Mouse (Mus musculus): ENCODE measurements around the gene Krt20. TPM values are rescaled to one million over a fixed set of nuclear protein-coding genes. Genes with fewer than 3 reads are reported as not detected.

The Krt20 gene
- polyA plus RNA-seq, 1 experiment from 2014 or later: 0.34 TPM

Other genes starting within 250 kb of the Krt20 start
- 270 and 326 TPM in 2 replicates for gene Smarce1, start 207.1 kb downstream of the Krt20 start, polyA plus RNA-seq (2015; fragmentation: Nextera tagmentation; extraction: Ambion mirVana)
- 8.2 and 11.3 TPM in 2 replicates for gene Krt222, start 194.1 kb downstream of the Krt20 start, polyA plus RNA-seq (2015; fragmentation: Nextera tagmentation; extraction: Ambion mirVana)
- gene Krt24, start 152.9 kb downstream of the Krt20 start, polyA plus RNA-seq (2015; fragmentation: Nextera tagmentation; extraction: Ambion mirVana): not detected in 2 replicates
- 0.14 and 0.29 TPM in 2 replicates for gene Krt25, start 115.2 kb downstream of the Krt20 start, polyA plus RNA-seq (2015; fragmentation: Nextera tagmentation; extraction: Ambion mirVana)
- gene Krt26, start 100.2 kb downstream of the Krt20 start, polyA plus RNA-seq (2015; fragmentation: Nextera tagmentation; extraction: Ambion mirVana): 0.19 TPM in 2 replicates
- not detected in 2 replicates for gene Krt27, start 87.0 kb downstream of the Krt20 start, polyA plus RNA-seq (2015; fragmentation: Nextera tagmentation; extraction: Ambion mirVana)
- 0.29 and 0.46 TPM in 2 replicates for gene Krt28, start 63.2 kb downstream of the Krt20 start, polyA plus RNA-seq (2015; fragmentation: Nextera tagmentation; extraction: Ambion mirVana)
- gene Krt10, start 48.8 kb downstream of the Krt20 start, polyA plus RNA-seq (2015; fragmentation: Nextera tagmentation; extraction: Ambion mirVana): 28.9 and 29.8 TPM in 2 replicates
- 0.14 TPM in 1 of 2 replicates, not detected in the other for gene Krt12, start 15.9 kb downstream of the Krt20 start, polyA plus RNA-seq (2015; fragmentation: Nextera tagmentation; extraction: Ambion mirVana)
- 0.11 TPM in 1 of 2 replicates, not detected in the other for gene Krt23, start 55.0 kb upstream of the Krt20 start, polyA plus RNA-seq (2015; fragmentation: Nextera tagmentation; extraction: Ambion mirVana)
- gene Krt39, start 83.2 kb upstream of the Krt20 start, polyA plus RNA-seq (2015; fragmentation: Nextera tagmentation; extraction: Ambion mirVana): not detected in 2 replicates
- not detected in 2 replicates for gene Krt40, start 105.0 kb upstream of the Krt20 start, polyA plus RNA-seq (2015; fragmentation: Nextera tagmentation; extraction: Ambion mirVana)
- not detected in 2 replicates for gene Krtap3-3, start 112.7 kb upstream of the Krt20 start, polyA plus RNA-seq (2015; fragmentation: Nextera tagmentation; extraction: Ambion mirVana)
- gene Krtap3-2, start 118.7 kb upstream of the Krt20 start, polyA plus RNA-seq (2015; fragmentation: Nextera tagmentation; extraction: Ambion mirVana): not detected in 2 replicates
- gene Gm11939, start 121.3 kb upstream of the Krt20 start, polyA plus RNA-seq (2015; fragmentation: Nextera tagmentation; extraction: Ambion mirVana): not detected in 2 replicates
- gene Krtap3-1, start 128.5 kb upstream of the Krt20 start, polyA plus RNA-seq (2015; fragmentation: Nextera tagmentation; extraction: Ambion mirVana): not detected in 2 replicates
- gene Krtap1-5, start 142.9 kb upstream of the Krt20 start, polyA plus RNA-seq (2015; fragmentation: Nextera tagmentation; extraction: Ambion mirVana): not detected in 2 replicates
- not detected in 2 replicates for gene Krtap1-4, start 145.5 kb upstream of the Krt20 start, polyA plus RNA-seq (2015; fragmentation: Nextera tagmentation; extraction: Ambion mirVana)
- not detected in 2 replicates for gene Krtap1-3, start 153.2 kb upstream of the Krt20 start, polyA plus RNA-seq (2015; fragmentation: Nextera tagmentation; extraction: Ambion mirVana)
- not detected in 2 replicates for gene Krtap9-3, start 160.0 kb upstream of the Krt20 start, polyA plus RNA-seq (2015; fragmentation: Nextera tagmentation; extraction: Ambion mirVana)
- gene Gm11938, start 165.2 kb upstream of the Krt20 start, polyA plus RNA-seq (2015; fragmentation: Nextera tagmentation; extraction: Ambion mirVana): not detected in 2 replicates
- gene Gm11937, start 172.0 kb upstream of the Krt20 start, polyA plus RNA-seq (2015; fragmentation: Nextera tagmentation; extraction: Ambion mirVana): not detected in 2 replicates
- gene Krtap2-4, start 176.7 kb upstream of the Krt20 start, polyA plus RNA-seq (2015; fragmentation: Nextera tagmentation; extraction: Ambion mirVana): not detected in 2 replicates
- not detected in 2 replicates for gene Gm11562, start 182.3 kb upstream of the Krt20 start, polyA plus RNA-seq (2015; fragmentation: Nextera tagmentation; extraction: Ambion mirVana)
- gene Krtap4-1, start 190.1 kb upstream of the Krt20 start, polyA plus RNA-seq (2015; fragmentation: Nextera tagmentation; extraction: Ambion mirVana): not detected in 2 replicates
- 0.25 TPM in 1 of 2 replicates, not detected in the other for gene Krtap4-2, start 196.9 kb upstream of the Krt20 start, polyA plus RNA-seq (2015; fragmentation: Nextera tagmentation; extraction: Ambion mirVana)
- gene Krtap4-7, start 205.9 kb upstream of the Krt20 start, polyA plus RNA-seq (2015; fragmentation: Nextera tagmentation; extraction: Ambion mirVana): not detected in 2 replicates
- not detected in 2 replicates for gene Gm11555, start 212.1 kb upstream of the Krt20 start, polyA plus RNA-seq (2015; fragmentation: Nextera tagmentation; extraction: Ambion mirVana)
- not detected in 2 replicates for gene Gm11563, start 220.8 kb upstream of the Krt20 start, polyA plus RNA-seq (2015; fragmentation: Nextera tagmentation; extraction: Ambion mirVana)
- gene Krtap4-6, start 227.8 kb upstream of the Krt20 start, polyA plus RNA-seq (2015; fragmentation: Nextera tagmentation; extraction: Ambion mirVana): not detected in 2 replicates